Mouse (Mus musculus) embryonic fibroblast, embryonic 13.5 days (primary cell): ENCODE measurements at regions not wholly inside any gene's neighbourhood (a gene's known extent, or its start where the extent isn't known, plus 50 kb on each side); places are given as distances from the start of the nearest gene placed in this dataset.

Experiments used
- CTCF ChIP-seq: IDR thresholded peaks from 2 replicates; pipeline ENCODE4 v1.5.1; 2011; ENCODE audit warnings: mild to moderate bottlenecking, control low read depth, low read length, moderate library complexity, borderline replicate concordance; ENCODE audit not compliant: insufficient read depth
- POLR2A ChIP-seq: IDR thresholded peaks from 2 replicates; pipeline ENCODE4 v1.6.1; 2011; ENCODE audit warnings: low read depth, mild to moderate bottlenecking, control low read depth, low read length, moderate library complexity

GRCm38 (mm10) chr12:59925071-59925470 lies 705.5 kb upstream of the Fbxo33 start:
- TF ChIP-seq CTCF: no peak
- TF ChIP-seq POLR2A: no peak
